Mouse (Mus musculus) C2C12 (cell line): Measurements from ENCODE around the gene Ccdc146.

Experiments used
- CEBPB ChIP-seq: IDR thresholded peaks from one replicate; pipeline ENCODE4 v1.6.1; 2011; ENCODE audit warnings: low read depth, mild to moderate bottlenecking, control low read depth, moderate library complexity
- CTCF ChIP-seq: IDR thresholded peaks from one replicate; pipeline ENCODE4 v1.5.1; 2011; ENCODE audit not compliant: control insufficient read depth, insufficient read depth, insufficient read length
- MAX ChIP-seq: IDR thresholded peaks from one replicate; pipeline ENCODE4 v1.6.1; 2011; ENCODE audit warnings: mild to moderate bottlenecking, control low read depth
- MYOD1 ChIP-seq: IDR thresholded peaks from one replicate; pipeline ENCODE4 v1.6.1; 2011; ENCODE audit warnings: low read depth; ENCODE audit not compliant: control insufficient read depth, insufficient read length
- MYOG ChIP-seq: IDR thresholded peaks from one replicate; pipeline ENCODE4 v1.6.1; 2011; ENCODE audit not compliant: control insufficient read depth, insufficient read length; ENCODE audit errors: extremely low read depth
- USF1 ChIP-seq: IDR thresholded peaks from one replicate; pipeline ENCODE4 v1.6.1; 2011; ENCODE audit warnings: low read depth, mild to moderate bottlenecking, control low read depth, moderate library complexity

- TF ChIP-seq CTCF = no peak
- no peak for TF ChIP-seq USF1
- no peak for TF ChIP-seq MYOD1
- no peak for TF ChIP-seq MAX
- no peak for TF ChIP-seq CEBPB
- TF ChIP-seq MYOG = no peak
Measured at GRCm38 (mm10) chr5:21348366-21348765, 76.1 kb downstream of the Ccdc146 start.
